Mouse (Mus musculus): ENCODE measurements around the gene Acat2.

- TF ChIP-seq CTCF (IDR thresholded peaks at IDR 0.05; ENCODE audit: low read depth) (no peak), EP300 (IDR thresholded peaks at IDR 0.05; ENCODE audit: low read depth) (no peak)
These were observed 48.0 kb upstream of the Acat2 start for GRCm38 (mm10) chr17:13008528-13008927.
